Mouse (Mus musculus) heart, embryonic 10.5 days (tissue): ENCODE results near the gene Gm10666. TPM values are rescaled to one million over a fixed set of nuclear protein-coding genes. Genes with fewer than 3 reads are reported as not detected.
"Not testable (repeated sequence)": the region's sequence is repeated elsewhere in the genome, so short reads cannot be mapped to it uniquely, and the experiment has no call there.

Source experiments
- DNase-seq: peaks from one replicate; pipeline ENCODE4 v3.0.0-alpha.2; 2017; ENCODE audit warnings: low spot score
- H3K27ac ChIP-seq: fragments of 300-500 bp; sonication (generic); 2 replicates; pipeline ENCODE4 v1.5.1; 2016; ENCODE audit warnings: mild to moderate bottlenecking
- H3K27me3 ChIP-seq: fragments of 300-500 bp; sonication (generic); 2 replicates; pipeline ENCODE4 v1.6.1; 2016; ENCODE audit warnings: mild to moderate bottlenecking; ENCODE audit not compliant: poor library complexity, insufficient read depth, severe bottlenecking
- H3K36me3 ChIP-seq: fragments of 300-500 bp; sonication (generic); 2 replicates; pipeline ENCODE4 v1.6.1; 2016; ENCODE audit warnings: mild to moderate bottlenecking, moderate library complexity
- H3K4me1 ChIP-seq: fragments of 300-500 bp; sonication (generic); 2 replicates; pipeline ENCODE4 v1.6.1; 2016; ENCODE audit warnings: mild to moderate bottlenecking
- H3K4me3 ChIP-seq: fragments of 300-500 bp; sonication (generic); 2 replicates; pipeline ENCODE4 v1.5.1; 2016; ENCODE audit warnings: mild to moderate bottlenecking, moderate library complexity
- H3K9me3 ChIP-seq: fragments of 300-500 bp; sonication (generic); 2 replicates; pipeline ENCODE4 v1.6.1; 2016; ENCODE audit warnings: mild to moderate bottlenecking, moderate library complexity
- WGBS: fragments of 180-500 bp; shearing (Covaris S2); methylation state at CpG from one replicate; pipeline ENCODE4 v1.1.7; 2016; 5-methylcytosine and 5-hydroxymethylcytosine counted together
- polyA plus RNA-seq: library from polyadenylated mRNA; unstranded; fragments of >200 nt; fragmentation: Nextera tagmentation; extraction: Ambion mirVana; gene quantifications from 2 replicates; pipeline ENCODE4 v1.2.1, GENCODE M21; 2016

Gm10666 gene
- not detected in 2 replicates for polyA plus RNA-seq

DNA sequence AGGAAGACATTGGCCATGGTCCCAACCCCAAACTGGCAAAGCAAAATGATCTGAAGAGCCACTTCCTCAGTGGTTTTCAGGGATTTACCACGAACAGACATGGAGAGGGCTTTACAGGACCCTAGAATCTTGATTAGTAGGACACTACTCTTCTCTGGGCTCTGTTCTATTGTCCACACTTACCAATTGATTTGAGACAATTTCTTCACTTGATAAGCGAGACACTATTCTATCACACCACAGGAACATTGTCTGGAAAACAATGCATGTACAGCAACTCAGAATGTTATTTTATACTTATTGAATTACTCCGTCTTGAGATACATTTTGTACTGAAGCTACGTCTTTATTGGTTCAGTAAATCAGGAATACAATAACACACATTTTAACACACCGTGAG is at the start of gene Gm10666:
TSS of gene Gm10666 (minus strand) at position 101 of the 400 bp plus-strand sequence.
- not testable (repeated sequence) for H3K4me1 ChIP-seq, H3K36me3 ChIP-seq, H3K4me3 ChIP-seq, H3K27me3 ChIP-seq, H3K9me3 ChIP-seq, H3K27ac ChIP-seq, DNase-seq
- no CpG with 5 or more reads among the region's 5 CpGs for WGBS

DNA sequence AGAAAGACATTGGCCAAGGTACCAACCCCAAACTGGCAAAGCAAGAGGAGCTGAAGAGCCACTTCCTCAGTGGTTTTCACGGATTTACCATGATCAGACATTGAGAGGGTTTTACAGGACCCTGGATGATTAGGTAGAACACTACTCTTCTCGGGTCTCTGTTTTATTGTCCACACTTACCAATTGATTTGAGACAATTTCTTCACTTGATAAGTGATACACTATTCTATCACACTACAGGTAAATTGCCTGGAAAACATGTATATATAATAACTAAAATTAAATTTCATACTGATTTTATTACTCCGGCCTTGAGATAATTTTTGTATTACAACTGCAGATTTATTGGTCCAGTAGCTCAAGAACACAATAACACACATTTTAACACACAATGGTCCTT is 29.4 kb upstream of the Gm10666 start, which contains the start of gene Vmn1r142:
TSS of gene Vmn1r142 (minus strand) at position 101 of the 400 bp plus-strand sequence.
- not testable (repeated sequence) for H3K4me3 ChIP-seq, DNase-seq, H3K36me3 ChIP-seq, H3K27me3 ChIP-seq, H3K9me3 ChIP-seq, H3K4me1 ChIP-seq, H3K27ac ChIP-seq
- no CpG with 5 or more reads among the region's 3 CpGs for WGBS

DNA sequence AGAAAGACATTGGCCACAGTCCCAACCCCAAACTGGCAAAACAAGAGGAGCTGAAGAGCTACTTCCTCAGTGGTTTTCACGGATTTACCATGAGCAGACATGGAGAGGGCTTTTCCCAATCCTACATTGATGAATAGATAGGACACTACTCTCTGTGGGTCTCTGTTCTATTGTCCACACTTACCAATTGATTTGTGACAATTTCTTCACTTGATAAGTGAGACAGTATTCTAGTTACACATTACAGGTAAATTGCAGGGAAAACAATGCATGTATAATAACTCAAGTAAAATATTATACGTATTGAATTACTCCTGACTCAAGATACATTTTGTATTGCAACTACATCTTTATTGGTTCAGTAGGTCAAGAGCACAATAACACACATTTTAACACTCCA is 16.4 kb downstream of the Gm10666 start, which contains the start of gene Gm16451:
TSS of gene Gm16451 (minus strand) at position 101 of the 400 bp plus-strand sequence.
- not testable (repeated sequence) for H3K27me3 ChIP-seq, H3K36me3 ChIP-seq, DNase-seq, H3K4me1 ChIP-seq, H3K9me3 ChIP-seq, H3K4me3 ChIP-seq, H3K27ac ChIP-seq
- WGBS, result no CpG with 5 or more reads among the region's 2 CpGs

Other genes with a start within 250 kb of the Gm10666 start
- gene Gm5891, start 213.4 kb downstream of the Gm10666 start, polyA plus RNA-seq, result not detected in 2 replicates
- not detected in 2 replicates for gene Vmn1r137, start 140.2 kb downstream of the Gm10666 start, polyA plus RNA-seq
- gene Vmn1r138, start 105.8 kb downstream of the Gm10666 start, polyA plus RNA-seq, result not detected in 2 replicates
- not detected in 2 replicates for gene Gm6176, start 78.4 kb downstream of the Gm10666 start, polyA plus RNA-seq
- not detected in 2 replicates for gene Vmn1r139, start 65.7 kb downstream of the Gm10666 start, polyA plus RNA-seq
- not detected in 2 replicates for gene Gm16451, start 16.5 kb downstream of the Gm10666 start, polyA plus RNA-seq
- not detected in 2 replicates for gene Vmn1r142, start 29.3 kb upstream of the Gm10666 start, polyA plus RNA-seq
- gene Vmn1r143, start 54.6 kb upstream of the Gm10666 start, polyA plus RNA-seq, result not detected in 2 replicates
- gene Gm8653, start 66.5 kb upstream of the Gm10666 start, polyA plus RNA-seq, result not detected in 2 replicates
- not detected in 2 replicates for gene Gm8453, start 94.7 kb upstream of the Gm10666 start, polyA plus RNA-seq
- not detected in 2 replicates for gene Gm4187, start 195.0 kb upstream of the Gm10666 start, polyA plus RNA-seq
- gene Gm8660, start 236.3 kb upstream of the Gm10666 start, polyA plus RNA-seq, result not detected in 2 replicates